Mouse (Mus musculus) ES-Bruce4 (cell line): ENCODE results near the gene Phospho1. TPM values are rescaled to one million over a fixed set of nuclear protein-coding genes. Genes with fewer than 3 reads are reported as not detected.

Experiments
- H3K27ac ChIP-seq: 2 replicates; pipeline ENCODE4 v1.5.1; 2012; ENCODE audit warnings: low read length, inconsistent platforms; ENCODE audit not compliant: insufficient read depth
- H3K27me3 ChIP-seq: 2 replicates; pipeline ENCODE4 v1.6.1; 2012; ENCODE audit warnings: mild to moderate bottlenecking, low read length, inconsistent platforms; ENCODE audit not compliant: control insufficient read depth, poor library complexity, insufficient read depth, severe bottlenecking
- H3K36me3 ChIP-seq: 2 replicates; pipeline ENCODE4 v1.6.1; 2012; ENCODE audit warnings: inconsistent platforms, mild to moderate bottlenecking, low read length, moderate library complexity; ENCODE audit not compliant: control insufficient read depth, poor library complexity, insufficient read depth, severe bottlenecking
- H3K4me1 ChIP-seq: one replicate; pipeline ENCODE4 v1.8.1; 2011; ENCODE audit warnings: low read length; ENCODE audit not compliant: control insufficient read depth, insufficient read depth
- H3K4me3 ChIP-seq: 2 replicates; pipeline ENCODE4 v1.5.1; 2011; ENCODE audit warnings: low read depth, mild to moderate bottlenecking, low read length
- H3K9ac ChIP-seq: 2 replicates; pipeline ENCODE4 v1.6.1; 2012; ENCODE audit warnings: low read depth, mild to moderate bottlenecking, inconsistent platforms; ENCODE audit not compliant: poor library complexity, severe bottlenecking
- H3K9me3 ChIP-seq: replicated peaks from 2 replicates; pipeline ENCODE4 v1.6.1; 2012; ENCODE audit warnings: mild to moderate bottlenecking, low read length, inconsistent platforms; ENCODE audit not compliant: control insufficient read depth, poor library complexity, insufficient read depth, severe bottlenecking
- CTCF ChIP-seq: IDR thresholded peaks from one replicate; pipeline ENCODE4 v1.8.1; 2011; ENCODE audit warnings: low read depth, low read length
- EP300 ChIP-seq: IDR thresholded peaks from 2 replicates; pipeline ENCODE4 v1.6.1; 2011; ENCODE audit warnings: low read depth, low read length; ENCODE audit not compliant: insufficient read depth
- POLR2A ChIP-seq: IDR thresholded peaks from one replicate; pipeline ENCODE4 v1.8.1; 2011; ENCODE audit warnings: low read length; ENCODE audit not compliant: insufficient read depth
- polyA plus RNA-seq: library from polyadenylated mRNA; stranded (reverse); fragments of >200 nt; gene quantifications from 2 replicates; pipeline ENCODE4 v1.2.4, GENCODE M21; 2011; ENCODE audit warnings: low read depth; ENCODE audit not compliant: missing spikeins, insufficient read depth, insufficient read length

Phospho1 gene
- polyA plus RNA-seq, 1 experiment = 5.8 TPM

- Histone ChIP-seq H3K36me3 (no peaks in the 10 kb centered on the region), H3K4me1 (no peaks in the 10 kb centered on the region), H3K9me3 (no peaks in the 10 kb centered on the region), H3K27me3 (peaks cover 6% of the 10 kb centered on the region), H3K4me3 (peak overlapping the region; percentile 77), H3K9ac (peak overlapping the region; percentile 75), H3K27ac (no peak overlapping the region)
- TF ChIP-seq CTCF = no peak
- TF ChIP-seq POLR2A = no peak
- TF ChIP-seq EP300 = no peak
These were observed 561 bp downstream of the Phospho1 start for GRCm38 (mm10) chr11:95824877-95825243.

- Histone ChIP-seq H3K36me3 (no peaks in the 10 kb centered on the region), H3K27ac (no peak overlapping the region), H3K9ac (no peak overlapping the region), H3K9me3 (no peaks in the 10 kb centered on the region), H3K4me1 (no peaks in the 10 kb centered on the region), H3K4me3 (no peak overlapping the region), H3K27me3 (peaks cover 6% of the 10 kb centered on the region)
- TF ChIP-seq EP300 (no peak), POLR2A (no peak), CTCF (no peak)
These were observed 1.3 kb downstream of the Phospho1 start for GRCm38 (mm10) chr11:95825625-95826024.

GRCm38 (mm10) chr11:95826317-95827167 is 2.2 kb downstream of the Phospho1 start:
- H3K27me3 ChIP-seq = peaks cover 6% of the 10 kb centered on the region
- no peaks in the 10 kb centered on the region for H3K36me3 ChIP-seq
- H3K4me3 ChIP-seq = no peak overlapping the region
- no peaks in the 10 kb centered on the region for H3K9me3 ChIP-seq
- peaks cover 5% of the 10 kb centered on the region for H3K4me1 ChIP-seq
- no peak overlapping the region for H3K27ac ChIP-seq
- no peak for TF ChIP-seq EP300
- TF ChIP-seq CTCF = no peak
- no peak for TF ChIP-seq POLR2A
- no peak overlapping the region for H3K9ac ChIP-seq

- H3K9ac ChIP-seq = no peak overlapping the region
- no peak for TF ChIP-seq EP300
- no peak for TF ChIP-seq POLR2A
- TF ChIP-seq CTCF = no peak
- H3K27ac ChIP-seq = no peak overlapping the region
- no peak overlapping the region for H3K4me3 ChIP-seq
- H3K4me1 ChIP-seq = peaks cover 5% of the 10 kb centered on the region
- H3K36me3 ChIP-seq = no peaks in the 10 kb centered on the region
- peaks cover 6% of the 10 kb centered on the region for H3K27me3 ChIP-seq
- H3K9me3 ChIP-seq = no peaks in the 10 kb centered on the region
These were observed 2.8 kb downstream of the Phospho1 start for GRCm38 (mm10) chr11:95827168-95827447.

GRCm38 (mm10) chr11:95827464-95828085 is 3.3 kb downstream of the Phospho1 start:
- H3K4me3 ChIP-seq = no peak overlapping the region
- H3K9ac ChIP-seq = no peak overlapping the region
- no peak overlapping the region for H3K27ac ChIP-seq
- H3K4me1 ChIP-seq = peaks cover 5% of the 10 kb centered on the region
- no peaks in the 10 kb centered on the region for H3K36me3 ChIP-seq
- no peak for TF ChIP-seq POLR2A
- TF ChIP-seq CTCF = peak; percentile 50
- H3K27me3 ChIP-seq = peaks cover 6% of the 10 kb centered on the region
- H3K9me3 ChIP-seq = no peaks in the 10 kb centered on the region
